Mouse (Mus musculus): ENCODE results near the gene Ano10. TPM values are rescaled to one million over a fixed set of nuclear protein-coding genes. Genes with fewer than 3 reads are reported as not detected.
A peak's percentile ranks its signal among the peaks of the same experiment; 100 is the strongest.

The Ano10 gene
- total and polyA plus RNA-seq, 2 experiments, result 12.2 to 13.5 TPM

- 86% methylated on average over 3 of the region's 3 CpGs for WGBS
- TF ChIP-seq CTCF (IDR thresholded peaks at IDR 0.05; ENCODE audit: low read depth, low read length), result no peak
- no peak for TF ChIP-seq POLR2A (IDR thresholded peaks at IDR 0.05; ENCODE audit: extremely low read depth, insufficient read depth, low read length)
- DNase-seq (ENCODE audit: extremely low read depth, low read depth, low spot score), result no peak
- Histone ChIP-seq H3K4me1 (ENCODE audit: control insufficient read depth, insufficient read depth, low read length) (peaks cover 17% of the 10 kb centered on the region), H3K27ac (replicated peaks; ENCODE audit: insufficient read depth, low read depth, low read length) (no peak overlapping the region), H3K9ac (ENCODE audit: low read depth, low read length) (no peak overlapping the region), H3K36me3 (ENCODE audit: control insufficient read depth, insufficient read depth, low read length) (no peaks in the 10 kb centered on the region), H3K27me3 (ENCODE audit: control insufficient read depth, insufficient read depth, low read length) (no peaks in the 10 kb centered on the region), H3K4me3 (ENCODE audit: insufficient read depth, low read depth, low read length) (no peak overlapping the region), H3K79me2 (ENCODE audit: control insufficient read depth, insufficient read depth, low read length) (no peaks in the 10 kb centered on the region)
These were observed 109.9 kb downstream of the Ano10 start for GRCm38 (mm10) chr9:122184329-122184728.

DNA sequence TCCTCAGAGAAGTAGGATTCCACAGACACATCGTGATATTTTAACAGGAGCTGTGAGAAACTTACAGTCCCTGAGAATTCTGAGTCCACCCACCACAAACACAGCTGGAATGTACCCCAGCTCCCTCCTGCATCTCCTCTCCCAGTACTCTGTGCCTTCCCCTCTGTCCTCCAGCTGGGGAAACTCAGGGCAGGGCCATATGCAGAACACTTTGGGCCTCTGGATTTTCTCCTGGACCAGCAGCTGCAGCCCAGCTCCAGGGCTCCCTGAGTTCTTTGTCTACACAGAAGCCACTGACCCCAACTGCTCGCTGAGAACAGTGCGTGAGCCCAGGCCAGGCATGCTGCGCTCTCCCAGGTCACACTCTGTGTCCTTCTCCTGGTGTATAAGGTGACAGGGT lies 111.1 kb downstream of the Ano10 start:
- Histone ChIP-seq H3K9ac (ENCODE audit: low read depth, low read length) (no peak overlapping the region), H3K36me3 (ENCODE audit: control insufficient read depth, insufficient read depth, low read length) (no peaks in the 10 kb centered on the region), H3K79me2 (ENCODE audit: control insufficient read depth, insufficient read depth, low read length) (no peaks in the 10 kb centered on the region), H3K27ac (replicated peaks; ENCODE audit: insufficient read depth, low read depth, low read length) (no peak overlapping the region), H3K27me3 (ENCODE audit: control insufficient read depth, insufficient read depth, low read length) (no peaks in the 10 kb centered on the region), H3K4me3 (ENCODE audit: insufficient read depth, low read depth, low read length) (no peak overlapping the region), H3K4me1 (ENCODE audit: control insufficient read depth, insufficient read depth, low read length) (peaks cover 17% of the 10 kb centered on the region)
- 85% methylated on average over 4 of the region's 4 CpGs for WGBS
- DNase-seq (ENCODE audit: extremely low read depth, low read depth, low spot score), result no peak
- no peak for TF ChIP-seq POLR2A (IDR thresholded peaks at IDR 0.05; ENCODE audit: extremely low read depth, insufficient read depth, low read length)
- TF ChIP-seq CTCF (IDR thresholded peaks at IDR 0.05; ENCODE audit: low read depth, low read length), result no peak

- Histone ChIP-seq H3K36me3 (ENCODE audit: control insufficient read depth, insufficient read depth, low read length) (no peaks in the 10 kb centered on the region), H3K27ac (replicated peaks; ENCODE audit: insufficient read depth, low read depth, low read length) (no peak overlapping the region)
These were observed 114.1 kb downstream of the Ano10 start for GRCm38 (mm10) chr9:122180105-122180504.

GRCm38 (mm10) chr9:122178427-122178826 lies 115.8 kb downstream of the Ano10 start:
- Histone ChIP-seq H3K27ac (replicated peaks; ENCODE audit: insufficient read depth, low read depth, low read length) (no peak overlapping the region), H3K4me1 (ENCODE audit: control insufficient read depth, insufficient read depth, low read length) (peaks cover 10% of the 10 kb centered on the region), H3K9ac (ENCODE audit: low read depth, low read length) (no peak overlapping the region), H3K79me2 (ENCODE audit: control insufficient read depth, insufficient read depth, low read length) (no peaks in the 10 kb centered on the region), H3K36me3 (ENCODE audit: control insufficient read depth, insufficient read depth, low read length) (no peaks in the 10 kb centered on the region), H3K27me3 (ENCODE audit: control insufficient read depth, insufficient read depth, low read length) (no peaks in the 10 kb centered on the region), H3K4me3 (ENCODE audit: insufficient read depth, low read depth, low read length) (no peak overlapping the region)
- WGBS, result 73% methylated on average over 4 of the region's 4 CpGs
- no peak for TF ChIP-seq CTCF (IDR thresholded peaks at IDR 0.05; ENCODE audit: low read depth, low read length)
- TF ChIP-seq POLR2A (IDR thresholded peaks at IDR 0.05; ENCODE audit: extremely low read depth, insufficient read depth, low read length), result no peak
- DNase-seq (ENCODE audit: extremely low read depth, low read depth, low spot score), result no peak

More at GRCm38 (mm10) chr9:122180105-122180504, 114.1 kb downstream of the Ano10 start:
- DNase-seq (ENCODE audit: extremely low read depth, low read depth, low spot score), result no peak
- H3K27me3 ChIP-seq (ENCODE audit: control insufficient read depth, insufficient read depth, low read length), result no peaks in the 10 kb centered on the region
- WGBS, result 94% methylated on average over 3 of the region's 3 CpGs
- TF ChIP-seq POLR2A (IDR thresholded peaks at IDR 0.05; ENCODE audit: extremely low read depth, insufficient read depth, low read length), result no peak
- TF ChIP-seq CTCF (IDR thresholded peaks at IDR 0.05; ENCODE audit: low read depth, low read length), result no peak
- no peaks in the 10 kb centered on the region for H3K79me2 ChIP-seq (ENCODE audit: control insufficient read depth, insufficient read depth, low read length)
- H3K4me3 ChIP-seq (ENCODE audit: insufficient read depth, low read depth, low read length), result no peak overlapping the region
- H3K9ac ChIP-seq (ENCODE audit: low read depth, low read length), result no peak overlapping the region
- H3K4me1 ChIP-seq (ENCODE audit: control insufficient read depth, insufficient read depth, low read length), result peaks cover 6% of the 10 kb centered on the region

GRCm38 (mm10) chr9:122177256-122178220 lies 116.7 kb downstream of the Ano10 start:
- Histone ChIP-seq H3K36me3 (ENCODE audit: control insufficient read depth, insufficient read depth, low read length) (no peaks in the 10 kb centered on the region), H3K27me3 (ENCODE audit: control insufficient read depth, insufficient read depth, low read length) (no peaks in the 10 kb centered on the region), H3K27ac (replicated peaks; ENCODE audit: insufficient read depth, low read depth, low read length) (no peak overlapping the region), H3K9ac (ENCODE audit: low read depth, low read length) (no peak overlapping the region), H3K4me1 (ENCODE audit: control insufficient read depth, insufficient read depth, low read length) (peaks cover 18% of the 10 kb centered on the region), H3K79me2 (ENCODE audit: control insufficient read depth, insufficient read depth, low read length) (no peaks in the 10 kb centered on the region), H3K4me3 (ENCODE audit: insufficient read depth, low read depth, low read length) (no peak overlapping the region)
- 45% methylated on average over 7 of the region's 7 CpGs for WGBS
- no peak for TF ChIP-seq POLR2A (IDR thresholded peaks at IDR 0.05; ENCODE audit: extremely low read depth, insufficient read depth, low read length)
- TF ChIP-seq CTCF (IDR thresholded peaks at IDR 0.05; ENCODE audit: low read depth, low read length), result no peak
- DNase-seq (ENCODE audit: extremely low read depth, low read depth, low spot score), result peak; percentile 62

GRCm38 (mm10) chr9:122174723-122175122 lies 119.5 kb downstream of the Ano10 start:
- Histone ChIP-seq H3K4me3 (ENCODE audit: insufficient read depth, low read depth, low read length) (no peak overlapping the region), H3K9ac (ENCODE audit: low read depth, low read length) (no peak overlapping the region), H3K27ac (replicated peaks; ENCODE audit: insufficient read depth, low read depth, low read length) (no peak overlapping the region), H3K79me2 (ENCODE audit: control insufficient read depth, insufficient read depth, low read length) (no peaks in the 10 kb centered on the region), H3K36me3 (ENCODE audit: control insufficient read depth, insufficient read depth, low read length) (no peaks in the 10 kb centered on the region; the same call in 1 of the 2 replicates), H3K4me1 (ENCODE audit: control insufficient read depth, insufficient read depth, low read length) (peaks cover 24% of the 10 kb centered on the region), H3K27me3 (ENCODE audit: control insufficient read depth, insufficient read depth, low read length) (no peaks in the 10 kb centered on the region)
- no peak for DNase-seq (ENCODE audit: extremely low read depth, low read depth, low spot score)
- 91% methylated on average over 6 of the region's 6 CpGs for WGBS
- TF ChIP-seq CTCF (IDR thresholded peaks at IDR 0.05; ENCODE audit: low read depth, low read length), result no peak
- no peak for TF ChIP-seq POLR2A (IDR thresholded peaks at IDR 0.05; ENCODE audit: extremely low read depth, insufficient read depth, low read length)
